Mouse (Mus musculus) ES-E14 (cell line): ENCODE results near the gene Dnlz.

Experiments
- MAFK ChIP-seq: IDR thresholded peaks from 2 replicates; pipeline ENCODE4 v1.6.1; 2014; ENCODE audit warnings: mild to moderate bottlenecking, low read depth, low read length, inconsistent platforms; ENCODE audit not compliant: insufficient read depth
- ZC3H11A ChIP-seq: IDR thresholded peaks from 2 replicates; pipeline ENCODE4 v1.6.1; 2012; ENCODE audit warnings: low read depth, mild to moderate bottlenecking, inconsistent platforms, low read length, borderline replicate concordance
- ZNF384 ChIP-seq: IDR thresholded peaks from 2 replicates; pipeline ENCODE4 v1.6.1; 2012; ENCODE audit warnings: low read depth, low read length, inconsistent platforms

GRCm38 (mm10) chr2:26330702-26331101 lies 21.2 kb downstream of the Dnlz start:
- TF ChIP-seq ZNF384 (no peak), MAFK (no peak), ZC3H11A (no peak)
